Mouse (Mus musculus): ENCODE measurements around the gene Prr14l. TPM values are rescaled to one million over a fixed set of nuclear protein-coding genes. Genes with fewer than 3 reads are reported as not detected.
"Not testable (repeated sequence)": the region's sequence is repeated elsewhere in the genome, so short reads cannot be mapped to it uniquely, and the experiment has no call there.

Prr14l gene
- polyA plus RNA-seq, 1 experiment from 2014 or later, result 14.1 TPM

- peaks cover 11% of the 10 kb centered on the region; the same call in 1 of the 2 replicates for H3K36me3 ChIP-seq (ENCODE audit: control insufficient read depth, insufficient read depth, low read length)
- no peak for ATAC-seq (ENCODE audit: insufficient number of reproducible peaks, insufficient read depth, low FRiP score, low read depth)
- no peak overlapping the region for H3K4me2 ChIP-seq (ENCODE audit: low read length)
- no peak overlapping the region for H3K9ac ChIP-seq (ENCODE audit: low read length)
- H3K27ac ChIP-seq (replicated peaks in 1 of 2; ENCODE audit: control insufficient read depth in 1 of 2, insufficient read depth in 1 of 2, low read depth in 2 of 2, low read length in 2 of 2), result no peak overlapping the region
- no peaks in the 10 kb centered on the region for H3K27me3 ChIP-seq (ENCODE audit: control insufficient read depth, insufficient read depth, low read length)
- peaks cover 5 to 8% of the 10 kb centered on the region in 2 experiments; a peak in 3 of 4 replicates for H3K4me1 ChIP-seq (ENCODE audit: control insufficient read depth in 2 of 2, insufficient read depth in 2 of 2, low read length in 2 of 2)
- H3K9me3 ChIP-seq (ENCODE audit: control insufficient read depth, low read length), result no peaks in the 10 kb centered on the region
- no peak overlapping the region for H3K4me3 ChIP-seq (ENCODE audit: control insufficient read depth in 1 of 2, insufficient read depth in 1 of 2, low read depth in 1 of 2, low read length in 2 of 2)
- 65% methylated on average over 5 of the region's 5 CpGs for WGBS
These were observed 92.4 kb downstream of the Prr14l start for GRCm38 (mm10) chr5:32761566-32762140.

- H3K4me1 ChIP-seq (ENCODE audit: control insufficient read depth in 2 of 2, insufficient read depth in 2 of 2, low read length in 2 of 2), result peaks cover 5 to 8% of the 10 kb centered on the region in 2 experiments; a peak in 3 of 4 replicates
- H3K36me3 ChIP-seq (ENCODE audit: control insufficient read depth, insufficient read depth, low read length), result peaks cover 11% of the 10 kb centered on the region; the same call in 1 of the 2 replicates
- H3K9ac ChIP-seq (ENCODE audit: low read length), result no peak overlapping the region
- H3K4me3 ChIP-seq (ENCODE audit: control insufficient read depth in 1 of 2, insufficient read depth in 1 of 2, low read depth in 1 of 2, low read length in 2 of 2), result no peak overlapping the region
- no peaks in the 10 kb centered on the region for H3K9me3 ChIP-seq (ENCODE audit: control insufficient read depth, low read length)
- 44% methylated on average over 3 of the region's 3 CpGs for WGBS
- H3K4me2 ChIP-seq (ENCODE audit: low read length), result no peak overlapping the region
- H3K27me3 ChIP-seq (ENCODE audit: control insufficient read depth, insufficient read depth, low read length), result no peaks in the 10 kb centered on the region
- ATAC-seq (ENCODE audit: insufficient number of reproducible peaks, insufficient read depth, low FRiP score, low read depth), result no peak
- no peak overlapping the region for H3K27ac ChIP-seq (replicated peaks in 1 of 2; ENCODE audit: control insufficient read depth in 1 of 2, insufficient read depth in 1 of 2, low read depth in 2 of 2, low read length in 2 of 2)
These were observed 93.3 kb downstream of the Prr14l start for GRCm38 (mm10) chr5:32760787-32761186.

- WGBS, result 93% methylated on average over 18 of the region's 18 CpGs
- H3K4me1 ChIP-seq (ENCODE audit: control insufficient read depth in 2 of 2, insufficient read depth in 2 of 2, low read length in 2 of 2); H3K4me3 ChIP-seq (ENCODE audit: control insufficient read depth in 1 of 2, insufficient read depth in 1 of 2, low read depth in 1 of 2, low read length in 2 of 2); H3K27me3 ChIP-seq (ENCODE audit: control insufficient read depth, insufficient read depth, low read length); H3K9ac ChIP-seq (ENCODE audit: low read length); H3K27ac ChIP-seq (replicated peaks in 1 of 2; ENCODE audit: control insufficient read depth in 1 of 2, insufficient read depth in 1 of 2, low read depth in 2 of 2, low read length in 2 of 2); H3K4me2 ChIP-seq (ENCODE audit: low read length); ATAC-seq (ENCODE audit: insufficient number of reproducible peaks, insufficient read depth, low FRiP score, low read depth); H3K9me3 ChIP-seq (ENCODE audit: control insufficient read depth, low read length): not testable (repeated sequence)
- H3K36me3 ChIP-seq (ENCODE audit: control insufficient read depth, insufficient read depth, low read length), result peaks cover 11% of the 10 kb centered on the region; the same call in 1 of the 2 replicates
These were observed 93.7 kb downstream of the Prr14l start for GRCm38 (mm10) chr5:32760352-32760751.

GRCm38 (mm10) chr5:32759662-32760061, 94.4 kb downstream of the Prr14l start:
- no peaks in the 10 kb centered on the region for H3K27me3 ChIP-seq (ENCODE audit: control insufficient read depth, insufficient read depth, low read length)
- H3K27ac ChIP-seq (replicated peaks in 1 of 2; ENCODE audit: control insufficient read depth in 1 of 2, insufficient read depth in 1 of 2, low read depth in 2 of 2, low read length in 2 of 2), result no peak overlapping the region
- no peak overlapping the region for H3K4me2 ChIP-seq (ENCODE audit: low read length)
- ATAC-seq (ENCODE audit: insufficient number of reproducible peaks, insufficient read depth, low FRiP score, low read depth), result no peak
- WGBS, result 78% methylated on average over 2 of the region's 2 CpGs
- H3K4me1 ChIP-seq (ENCODE audit: control insufficient read depth in 2 of 2, insufficient read depth in 2 of 2, low read length in 2 of 2), result peaks cover 5 to 8% of the 10 kb centered on the region in 2 experiments; a peak in 3 of 4 replicates
- H3K36me3 ChIP-seq (ENCODE audit: control insufficient read depth, insufficient read depth, low read length), result peaks cover 11% of the 10 kb centered on the region; the same call in 1 of the 2 replicates
- no peak overlapping the region for H3K4me3 ChIP-seq (ENCODE audit: control insufficient read depth in 1 of 2, insufficient read depth in 1 of 2, low read depth in 1 of 2, low read length in 2 of 2)
- H3K9ac ChIP-seq (ENCODE audit: low read length), result no peak overlapping the region
- H3K9me3 ChIP-seq (ENCODE audit: control insufficient read depth, low read length), result no peaks in the 10 kb centered on the region

GRCm38 (mm10) chr5:32756141-32756540, 97.9 kb downstream of the Prr14l start:
- peaks cover 1 to 3% of the 10 kb centered on the region in 2 experiments; a peak in 1 of 4 replicates for H3K4me1 ChIP-seq (ENCODE audit: control insufficient read depth in 2 of 2, insufficient read depth in 2 of 2, low read length in 2 of 2)
- H3K27me3 ChIP-seq (ENCODE audit: control insufficient read depth, insufficient read depth, low read length), result no peaks in the 10 kb centered on the region
- ATAC-seq (ENCODE audit: insufficient number of reproducible peaks, insufficient read depth, low FRiP score, low read depth), result no peak
- no peak overlapping the region for H3K27ac ChIP-seq (replicated peaks in 1 of 2; ENCODE audit: control insufficient read depth in 1 of 2, insufficient read depth in 1 of 2, low read depth in 2 of 2, low read length in 2 of 2)
- no peak overlapping the region for H3K4me3 ChIP-seq (ENCODE audit: control insufficient read depth in 1 of 2, insufficient read depth in 1 of 2, low read depth in 1 of 2, low read length in 2 of 2)
- H3K9ac ChIP-seq (ENCODE audit: low read length), result no peak overlapping the region
- H3K36me3 ChIP-seq (ENCODE audit: control insufficient read depth, insufficient read depth, low read length), result no peaks in the 10 kb centered on the region
- WGBS, result 91% methylated on average over 8 of the region's 8 CpGs
- H3K9me3 ChIP-seq (ENCODE audit: control insufficient read depth, low read length), result no peaks in the 10 kb centered on the region
- no peak overlapping the region for H3K4me2 ChIP-seq (ENCODE audit: low read length)

- no peak for ATAC-seq (ENCODE audit: insufficient number of reproducible peaks, insufficient read depth, low FRiP score, low read depth)
These were observed 102.3 kb downstream of the Prr14l start for GRCm38 (mm10) chr5:32751736-32752135.

GRCm38 (mm10) chr5:32748936-32749335, 105.1 kb downstream of the Prr14l start:
- Histone ChIP-seq H3K9me3 (ENCODE audit: control insufficient read depth, low read length) (no peaks in the 10 kb centered on the region), H3K36me3 (ENCODE audit: control insufficient read depth, insufficient read depth, low read length) (peaks cover 5% of the 10 kb centered on the region; the same call in 1 of the 2 replicates), H3K4me1 (ENCODE audit: control insufficient read depth in 2 of 2, insufficient read depth in 2 of 2, low read length in 2 of 2) (peaks cover 4 to 18% of the 10 kb centered on the region in 2 experiments; a peak in 3 of 4 replicates), H3K4me2 (ENCODE audit: low read length) (no peak overlapping the region), H3K9ac (ENCODE audit: low read length) (no peak overlapping the region), H3K27ac (replicated peaks in 1 of 2; ENCODE audit: control insufficient read depth in 1 of 2, insufficient read depth in 1 of 2, low read depth in 2 of 2, low read length in 2 of 2) (no peak overlapping the region), H3K27me3 (ENCODE audit: control insufficient read depth, insufficient read depth, low read length) (no peaks in the 10 kb centered on the region), H3K4me3 (ENCODE audit: control insufficient read depth in 1 of 2, insufficient read depth in 1 of 2, low read depth in 1 of 2, low read length in 2 of 2) (no peak overlapping the region)
- WGBS, result 90% methylated on average over 6 of the region's 6 CpGs
- ATAC-seq (ENCODE audit: insufficient number of reproducible peaks, insufficient read depth, low FRiP score, low read depth), result no peak

More at GRCm38 (mm10) chr5:32751736-32752135, 102.3 kb downstream of the Prr14l start:
- Histone ChIP-seq H3K9ac (ENCODE audit: low read length) (no peak overlapping the region), H3K36me3 (ENCODE audit: control insufficient read depth, insufficient read depth, low read length) (no peaks in the 10 kb centered on the region), H3K27me3 (ENCODE audit: control insufficient read depth, insufficient read depth, low read length) (no peaks in the 10 kb centered on the region), H3K9me3 (ENCODE audit: control insufficient read depth, low read length) (no peaks in the 10 kb centered on the region), H3K27ac (replicated peaks in 1 of 2; ENCODE audit: control insufficient read depth in 1 of 2, insufficient read depth in 1 of 2, low read depth in 2 of 2, low read length in 2 of 2) (no peak overlapping the region), H3K4me3 (ENCODE audit: control insufficient read depth in 1 of 2, insufficient read depth in 1 of 2, low read depth in 1 of 2, low read length in 2 of 2) (no peak overlapping the region), H3K4me2 (ENCODE audit: low read length) (no peak overlapping the region), H3K4me1 (ENCODE audit: control insufficient read depth in 2 of 2, insufficient read depth in 2 of 2, low read length in 2 of 2) (no peaks in the 10 kb centered on the region; a peak in 1 of 4 replicates)
- 53% methylated on average over 2 of the region's 2 CpGs for WGBS
